Mouse (Mus musculus): ENCODE results near the gene Mrps2. TPM values are rescaled to one million over a fixed set of nuclear protein-coding genes. Genes with fewer than 3 reads are reported as not detected.

The Mrps2 gene
- polyA plus RNA-seq, 1 experiment from 2014 or later, result 68.2 TPM

- Histone ChIP-seq H3K27me3 (replicated peaks; ENCODE audit: control insufficient read depth, insufficient read depth, low read length) (no peaks in the 10 kb centered on the region), H3K27ac (ENCODE audit: low read depth, low read length) (no peak overlapping the region), H3K36me3 (ENCODE audit: control insufficient read depth, insufficient read depth, low read length) (no peaks in the 10 kb centered on the region), H3K4me2 (no peak overlapping the region), H3K4me3 (ENCODE audit: low read depth, low read length) (no peak overlapping the region), H3K9ac (ENCODE audit: low read depth, low read length) (no peak overlapping the region), H3K4me1 (replicated peaks; ENCODE audit: control insufficient read depth, insufficient read depth, low read length) (no peaks in the 10 kb centered on the region), H3K9me3 (ENCODE audit: control insufficient read depth, low read length) (no peaks in the 10 kb centered on the region)
- DNase-seq (ENCODE audit: low spot score) (no peak), ATAC-seq (replicated peaks; ENCODE audit: low FRiP score) (no peak)
- WGBS, result 90% methylated on average over 2 of the region's 2 CpGs
Measured at GRCm38 (mm10) chr2:28494521-28494920, 26.7 kb downstream of the Mrps2 start.

- Histone ChIP-seq H3K4me1 (replicated peaks; ENCODE audit: control insufficient read depth, insufficient read depth, low read length) (no peaks in the 10 kb centered on the region), H3K9ac (ENCODE audit: low read depth, low read length) (no peak overlapping the region), H3K4me3 (ENCODE audit: low read depth, low read length) (no peak overlapping the region)
Measured at GRCm38 (mm10) chr2:28495207-28495756, 27.4 kb downstream of the Mrps2 start.

GRCm38 (mm10) chr2:28495801-28496595 is 28.1 kb downstream of the Mrps2 start:
- 85% methylated on average over 16 of the region's 16 CpGs for WGBS
- DNase-seq (ENCODE audit: low spot score), result no peak
- H3K36me3 ChIP-seq (ENCODE audit: control insufficient read depth, insufficient read depth, low read length), result no peaks in the 10 kb centered on the region
- H3K9ac ChIP-seq (ENCODE audit: low read depth, low read length), result no peak overlapping the region
- ATAC-seq (replicated peaks; ENCODE audit: low FRiP score), result no peak
- H3K4me1 ChIP-seq (replicated peaks; ENCODE audit: control insufficient read depth, insufficient read depth, low read length), result no peaks in the 10 kb centered on the region
- H3K9me3 ChIP-seq (ENCODE audit: control insufficient read depth, low read length), result no peaks in the 10 kb centered on the region
- H3K4me2 ChIP-seq, result no peak overlapping the region
- no peak overlapping the region for H3K27ac ChIP-seq (ENCODE audit: low read depth, low read length)
- H3K27me3 ChIP-seq (replicated peaks; ENCODE audit: control insufficient read depth, insufficient read depth, low read length), result no peaks in the 10 kb centered on the region
- no peak overlapping the region for H3K4me3 ChIP-seq (ENCODE audit: low read depth, low read length)

More at GRCm38 (mm10) chr2:28495207-28495756, 27.4 kb downstream of the Mrps2 start:
- Histone ChIP-seq H3K4me2 (no peak overlapping the region), H3K27ac (ENCODE audit: low read depth, low read length) (no peak overlapping the region), H3K36me3 (ENCODE audit: control insufficient read depth, insufficient read depth, low read length) (no peaks in the 10 kb centered on the region), H3K27me3 (replicated peaks; ENCODE audit: control insufficient read depth, insufficient read depth, low read length) (no peaks in the 10 kb centered on the region), H3K9me3 (ENCODE audit: control insufficient read depth, low read length) (no peaks in the 10 kb centered on the region)
- DNase-seq (ENCODE audit: low spot score) (no peak), ATAC-seq (replicated peaks; ENCODE audit: low FRiP score) (no peak)
- 68% methylated on average over 14 of the region's 14 CpGs for WGBS

GRCm38 (mm10) chr2:28496671-28497070 is 28.8 kb downstream of the Mrps2 start, which contains the start of gene Gbgt1:
Gbgt1 (plus strand) TSS chr2:28496891.
- H3K4me3 ChIP-seq (ENCODE audit: low read depth, low read length), result no peak within 1 kb of the TSS
- ATAC-seq (replicated peaks; ENCODE audit: low FRiP score), result no peak
- H3K4me2 ChIP-seq, result no peak within 1 kb of the TSS
- DNase-seq (ENCODE audit: low spot score), result no peak
- no peaks in the 10 kb centered on the region for H3K27me3 ChIP-seq (replicated peaks; ENCODE audit: control insufficient read depth, insufficient read depth, low read length)
- no peaks in the 10 kb centered on the region for H3K9me3 ChIP-seq (ENCODE audit: control insufficient read depth, low read length)
- H3K4me1 ChIP-seq (replicated peaks; ENCODE audit: control insufficient read depth, insufficient read depth, low read length), result no peaks in the 10 kb centered on the region
- no peaks in the 10 kb centered on the region for H3K36me3 ChIP-seq (ENCODE audit: control insufficient read depth, insufficient read depth, low read length)
- no peak within 1 kb of the TSS for H3K9ac ChIP-seq (ENCODE audit: low read depth, low read length)
- H3K27ac ChIP-seq (ENCODE audit: low read depth, low read length), result no peak within 1 kb of the TSS
- WGBS, result 68% methylated on average over 5 of the region's 5 CpGs

GRCm38 (mm10) chr2:28497561-28497960 is 29.7 kb downstream of the Mrps2 start:
- no peaks in the 10 kb centered on the region for H3K36me3 ChIP-seq (ENCODE audit: control insufficient read depth, insufficient read depth, low read length)
- H3K27me3 ChIP-seq (replicated peaks; ENCODE audit: control insufficient read depth, insufficient read depth, low read length), result no peaks in the 10 kb centered on the region
- H3K4me1 ChIP-seq (replicated peaks; ENCODE audit: control insufficient read depth, insufficient read depth, low read length), result no peaks in the 10 kb centered on the region
- ATAC-seq (replicated peaks; ENCODE audit: low FRiP score), result no peak
- H3K4me2 ChIP-seq, result no peak overlapping the region
- DNase-seq (ENCODE audit: low spot score), result no peak
- H3K9me3 ChIP-seq (ENCODE audit: control insufficient read depth, low read length), result no peaks in the 10 kb centered on the region
- WGBS, result 80% methylated on average over 5 of the region's 5 CpGs
- no peak overlapping the region for H3K27ac ChIP-seq (ENCODE audit: low read depth, low read length)
- no peak overlapping the region for H3K9ac ChIP-seq (ENCODE audit: low read depth, low read length)
- no peak overlapping the region for H3K4me3 ChIP-seq (ENCODE audit: low read depth, low read length)

GRCm38 (mm10) chr2:28498431-28498830 is 30.6 kb downstream of the Mrps2 start:
- ATAC-seq (replicated peaks; ENCODE audit: low FRiP score) (no peak), DNase-seq (ENCODE audit: low spot score) (no peak)
- Histone ChIP-seq H3K4me1 (replicated peaks; ENCODE audit: control insufficient read depth, insufficient read depth, low read length) (no peaks in the 10 kb centered on the region), H3K9me3 (ENCODE audit: control insufficient read depth, low read length) (no peaks in the 10 kb centered on the region), H3K9ac (ENCODE audit: low read depth, low read length) (no peak overlapping the region), H3K4me3 (ENCODE audit: low read depth, low read length) (no peak overlapping the region), H3K27me3 (replicated peaks; ENCODE audit: control insufficient read depth, insufficient read depth, low read length) (no peaks in the 10 kb centered on the region), H3K27ac (ENCODE audit: low read depth, low read length) (no peak overlapping the region), H3K36me3 (ENCODE audit: control insufficient read depth, insufficient read depth, low read length) (no peaks in the 10 kb centered on the region), H3K4me2 (no peak overlapping the region)
- 63% methylated on average over 4 of the region's 4 CpGs for WGBS

GRCm38 (mm10) chr2:28502987-28503386 is 35.1 kb downstream of the Mrps2 start:
- Histone ChIP-seq H3K4me1 (replicated peaks; ENCODE audit: control insufficient read depth, insufficient read depth, low read length) (no peaks in the 10 kb centered on the region), H3K9me3 (ENCODE audit: control insufficient read depth, low read length) (no peaks in the 10 kb centered on the region), H3K4me3 (ENCODE audit: low read depth, low read length) (no peak overlapping the region), H3K36me3 (ENCODE audit: control insufficient read depth, insufficient read depth, low read length) (no peaks in the 10 kb centered on the region), H3K27ac (ENCODE audit: low read depth, low read length) (no peak overlapping the region), H3K9ac (ENCODE audit: low read depth, low read length) (no peak overlapping the region), H3K4me2 (no peak overlapping the region), H3K27me3 (replicated peaks; ENCODE audit: control insufficient read depth, insufficient read depth, low read length) (no peaks in the 10 kb centered on the region)
- DNase-seq (ENCODE audit: low spot score), result no peak
- WGBS, result 71% methylated on average over 10 of the region's 10 CpGs
- no peak for ATAC-seq (replicated peaks; ENCODE audit: low FRiP score)

GRCm38 (mm10) chr2:28504676-28505075 is 36.8 kb downstream of the Mrps2 start:
- Histone ChIP-seq H3K27ac (ENCODE audit: low read depth, low read length) (no peak overlapping the region), H3K27me3 (replicated peaks; ENCODE audit: control insufficient read depth, insufficient read depth, low read length) (no peaks in the 10 kb centered on the region), H3K36me3 (ENCODE audit: control insufficient read depth, insufficient read depth, low read length) (no peaks in the 10 kb centered on the region), H3K4me3 (ENCODE audit: low read depth, low read length) (no peak overlapping the region), H3K9ac (ENCODE audit: low read depth, low read length) (no peak overlapping the region), H3K4me1 (replicated peaks; ENCODE audit: control insufficient read depth, insufficient read depth, low read length) (no peaks in the 10 kb centered on the region), H3K4me2 (no peak overlapping the region), H3K9me3 (ENCODE audit: control insufficient read depth, low read length) (no peaks in the 10 kb centered on the region)
- ATAC-seq (replicated peaks; ENCODE audit: low FRiP score) (no peak), DNase-seq (ENCODE audit: low spot score) (no peak)
- WGBS, result 83% methylated on average over 13 of the region's 13 CpGs

- Histone ChIP-seq H3K4me2 (no peak within 1 kb of the TSS), H3K9me3 (ENCODE audit: control insufficient read depth, low read length) (no peaks in the 10 kb centered on the region), H3K9ac (ENCODE audit: low read depth, low read length) (no peak within 1 kb of the TSS), H3K4me1 (replicated peaks; ENCODE audit: control insufficient read depth, insufficient read depth, low read length) (no peaks in the 10 kb centered on the region), H3K36me3 (ENCODE audit: control insufficient read depth, insufficient read depth, low read length) (no peaks in the 10 kb centered on the region), H3K27ac (ENCODE audit: low read depth, low read length) (no peak within 1 kb of the TSS), H3K27me3 (replicated peaks; ENCODE audit: control insufficient read depth, insufficient read depth, low read length) (peaks cover 3% of the 10 kb centered on the region; the same call in 1 of the 2 replicates), H3K4me3 (ENCODE audit: low read depth, low read length) (no peak within 1 kb of the TSS)
- no peak for DNase-seq (ENCODE audit: low spot score)
- whole genome bisulfite sequencing, result 62% methylated on average over 3 of the region's 3 CpGs
- no peak for ATAC-seq (replicated peaks; ENCODE audit: low FRiP score)
Measured at GRCm38 (mm10) chr2:28505795-28506194, 37.9 kb downstream of the Mrps2 start, which contains the start of gene Gm10134. Gm10134 (plus strand) TSS chr2:28506095.
